In genomic region chr1:156860266-156860665, GRCm38 (mm10) we compare ENCODE assay signal across 30 mouse cellular contexts. TPM values are rescaled to one million over a fixed set of nuclear protein-coding genes. Genes with fewer than 3 reads are reported as not detected.
DNase-seq lines count a peak whose midpoint lies in the region; ATAC-seq lines count a peak whose summit lies in the region.
"Had no signal": no experiment of that assay in that cellular context is flagged by ENCODE, and none has a peak within 500 bp of the region (broad histone marks: within the 10 kb centered on the region; RNA-seq: fewer than 3 reads in every experiment).

No protein-coding gene starts in this region.

- H3K9me3 ChIP-seq in liver, embryonic 15.5 days (replicated peaks): no peaks in the 10 kb centered on the region
- no peaks in the 10 kb centered on the region for H3K9me3 ChIP-seq in liver, embryonic 11.5 days (ENCODE audit: control insufficient read depth, low read length)
- H3K9me3 ChIP-seq: forebrain, embryonic 13.5 days; heart, embryonic 12.5 days; hindbrain, embryonic 10.5 days; liver, embryonic 13.5 days; neural tube, embryonic 12.5 days had no signal

- H3K27me3 ChIP-seq in liver, embryonic 15.5 days: no peaks in the 10 kb centered on the region
- H3K27me3 ChIP-seq in liver, embryonic 11.5 days (replicated peaks; ENCODE audit: control insufficient read depth, insufficient read depth, low read length): no peaks in the 10 kb centered on the region
- H3K27me3 ChIP-seq: forebrain, embryonic 13.5 days; heart, embryonic 12.5 days; liver, embryonic 13.5 days; neural tube, embryonic 12.5 days; Patski had no signal

- no peak overlapping the region for H3K27ac ChIP-seq in liver, embryonic 15.5 days (replicated peaks)
- H3K27ac ChIP-seq in liver, embryonic 11.5 days (ENCODE audit: low read depth, low read length): no peak overlapping the region
- peak overlapping the region; percentile 36; the same call in 1 of the 2 replicates for H3K27ac ChIP-seq in macrophage
- H3K27ac ChIP-seq: forebrain, embryonic 13.5 days; heart, adult 2 months; hindbrain, embryonic 10.5 days; liver, embryonic 13.5 days; neural tube, embryonic 12.5 days had no signal

- WGBS in liver, embryonic 15.5 days (ENCODE audit: insufficient replicate concordance): 47% methylated on average over 8 of the region's 8 CpGs
- WGBS in liver, embryonic 11.5 days: 74% methylated on average over 8 of the region's 8 CpGs
- 23% methylated on average over 8 of the region's 8 CpGs for WGBS in macrophage (ENCODE audit: missing documents)

- DNase-seq in liver, embryonic 11.5 days (ENCODE audit: low spot score): no peak
- peak; percentile 36 for DNase-seq in MEL-GATA-1-ER (ENCODE audit: extremely low read depth, low read depth)
- no peak for DNase-seq in adrenal gland, adult 8-10 months
- DNase-seq in right cerebral cortex, postnatal 36 days (ENCODE audit: low spot score in 2 of 2): no peak
- no peak for DNase-seq in gastrocnemius, postnatal 4 days (ENCODE audit: low spot score in 2 of 2)
- DNase-seq: adrenal gland, postnatal 36 days; cerebellum, adult 8-10 months; cerebellum, postnatal 25 days; gastrocnemius, postnatal 25 days; heart, adult 2 months; kidney, adult 2 months; left cerebral cortex, postnatal 4 days; liver, embryonic 13.5 days; lung, adult 2 months; lung, postnatal 14 days; right cerebral cortex, adult 18-20 months; right cerebral cortex, postnatal 4 days; thymus, adult 2 months; thymus, postnatal 36 days had no signal

- no peaks in the 10 kb centered on the region for H3K79me2 ChIP-seq in macrophage (ENCODE audit: inconsistent target)

- peaks cover 12% of the 10 kb centered on the region for H3K4me1 ChIP-seq in liver, embryonic 15.5 days (replicated peaks)
- peaks cover 6% of the 10 kb centered on the region; the same call in 1 of the 2 replicates for H3K4me1 ChIP-seq in liver, embryonic 11.5 days (replicated peaks; ENCODE audit: control insufficient read depth, insufficient read depth, low read length)

- H3K4me3 ChIP-seq in liver, embryonic 15.5 days (replicated peaks): no peak overlapping the region
- H3K4me3 ChIP-seq in liver, embryonic 11.5 days (ENCODE audit: low read depth, low read length): no peak overlapping the region
- no peak overlapping the region for H3K4me3 ChIP-seq in macrophage (ENCODE audit: inconsistent target)
- H3K4me3 ChIP-seq: forebrain, embryonic 13.5 days; heart, adult 2 months; heart, embryonic 12.5 days; hindbrain, embryonic 10.5 days; liver, embryonic 13.5 days; myocyte; neural tube, embryonic 12.5 days had no signal

- H3K4me2 ChIP-seq in liver, embryonic 15.5 days: 0 out of 2 replicates have a peak overlapping the region, but pooled peaks have one; percentile 18
- H3K4me2 ChIP-seq in liver, embryonic 11.5 days: no peak overlapping the region
- H3K4me2 ChIP-seq: forebrain, embryonic 13.5 days; heart, embryonic 12.5 days; liver, embryonic 13.5 days; neural tube, embryonic 12.5 days had no signal

- H3K9ac ChIP-seq in liver, embryonic 15.5 days: no peak overlapping the region
- H3K9ac ChIP-seq in liver, embryonic 11.5 days (ENCODE audit: low read depth, low read length): no peak overlapping the region
- H3K9ac ChIP-seq: forebrain, embryonic 13.5 days; heart, embryonic 12.5 days; liver, embryonic 13.5 days; neural tube, embryonic 12.5 days had no signal

- no peaks in the 10 kb centered on the region for H3K36me3 ChIP-seq in liver, embryonic 15.5 days (replicated peaks)
- H3K36me3 ChIP-seq in liver, embryonic 11.5 days (ENCODE audit: control insufficient read depth, insufficient read depth, low read length): no peaks in the 10 kb centered on the region; the same call in 1 of the 2 replicates
- no peaks in the 10 kb centered on the region for H3K36me3 ChIP-seq in macrophage (ENCODE audit: inconsistent target)
- H3K36me3 ChIP-seq: heart, embryonic 12.5 days; liver, embryonic 13.5 days; neural tube, embryonic 12.5 days had no signal

- no peak for ATAC-seq in liver, embryonic 15.5 days (ENCODE audit: insufficient read depth)
- no peak for ATAC-seq in liver, embryonic 11.5 days (replicated peaks; ENCODE audit: low FRiP score)
- ATAC-seq in monocyte, adult 5-6 weeks (replicated peaks; ENCODE audit: insufficient number of reproducible peaks, low FRiP score, low TSS enrichment, poor library complexity, severe bottlenecking): peak; percentile 42; the same call in 1 of the 2 replicates
- ATAC-seq: forebrain, embryonic 13.5 days; hindbrain, embryonic 16.5 days; midbrain, embryonic 16.5 days; Patski had no signal

RNA-seq across cellular contexts. Expression of gene Angptl1, which starts 21.9 kb away (rescaled TPM):
- 0.69 and 0.78 TPM in 2 replicates for polyA plus RNA-seq in liver, embryonic 15.5 days (2015; fragmentation: Nextera tagmentation; extraction: Ambion mirVana)
- polyA plus RNA-seq in liver, embryonic 11.5 days (2014; fragmentation: Nextera tagmentation; extraction: Ambion mirVana): 0.92 and 1.1 TPM in 2 replicates
- 1 to 10 TPM in 1 of 26 experiments, not detected in 25; 2.5 TPM for total RNA-seq in macrophage (2018; cell fraction: chromatin; rRNA removed)
- not detected for total RNA-seq in macrophage (2018; cell fraction: cytosol; rRNA removed)
- total RNA-seq in macrophage (2018; cell fraction: nucleus; rRNA removed): under 1 TPM in 1 of 26 experiments, not detected in 25; 0.23 TPM
- not detected in 3 replicates for polyA plus RNA-seq in macrophage (2018)
- not detected in 3 replicates for total RNA-seq in monocyte, adult 5-6 weeks (2017)
- 1 to 10 TPM; 3.4 to 8.5 (median 5.8) TPM for total RNA-seq in adrenal gland, adult 8-10 months (2022)
- 10 to 100 TPM; 80.8 to 88.8 TPM for total RNA-seq in gastrocnemius, postnatal 4 days (2021)

Comparison
In these comparisons a context has a peak if more than half of its experiments do, and no peak if none do; other contexts are left out.
1. RNA of gene Angptl1, which starts 21.9 kb away (total RNA-seq): 80.8 to 88.8 TPM in gastrocnemius, postnatal 4 days; 3.4 to 8.5 TPM in adrenal gland, adult 8-10 months and not detected in monocyte, adult 5-6 weeks; every median in the first group is over 4 times any median in the second.